Comparison of ENCODE assay signal across 18 mouse cellular contexts in the genomic region with DNA sequence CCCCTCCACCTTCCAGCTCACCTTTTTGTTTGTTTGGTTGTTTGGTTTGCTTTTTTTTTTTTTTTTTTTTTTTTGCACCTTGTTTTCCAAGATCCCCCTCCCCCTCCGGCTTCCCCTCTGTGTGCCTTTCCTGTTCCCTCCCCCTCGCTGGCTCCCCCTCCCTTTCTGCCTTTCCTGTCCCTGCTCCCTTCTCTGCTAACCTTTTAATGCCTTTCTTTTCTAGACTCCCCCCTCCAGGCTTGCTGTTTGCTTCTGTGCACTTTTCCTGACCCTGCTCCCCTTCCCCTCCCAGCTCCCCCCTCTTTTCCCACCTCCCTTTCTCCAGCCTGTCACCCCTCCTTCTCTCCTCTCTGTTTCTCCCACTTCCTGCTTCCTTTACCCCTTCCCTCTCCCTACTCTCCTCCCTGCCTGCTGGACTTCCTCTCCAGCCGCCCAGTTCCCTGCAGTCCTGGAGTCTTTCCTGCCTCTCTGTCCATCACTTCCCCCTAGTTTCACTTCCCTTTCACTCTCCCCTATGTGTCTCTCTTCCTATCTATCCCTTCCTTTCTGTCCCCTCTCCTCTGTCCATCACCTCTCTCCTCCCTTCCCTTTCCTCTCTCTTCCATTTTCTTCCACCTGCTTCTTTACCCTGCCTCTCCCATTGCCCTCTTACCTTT. TPM values are rescaled to one million over a fixed set of nuclear protein-coding genes. Genes with fewer than 3 reads are reported as not detected.
"Had no signal": no experiment of that assay in that cellular context is flagged by ENCODE, and none has a peak within 500 bp of the region (broad histone marks: within the 10 kb centered on the region; RNA-seq: fewer than 3 reads in every experiment).

No protein-coding gene starts in this region.

- H3K4me2 ChIP-seq: limb, embryonic 13.5 days; midbrain, embryonic 11.5 days; midbrain, embryonic 15.5 days had no signal

- H3K27ac ChIP-seq: kidney, postnatal 0 days; limb, embryonic 13.5 days; liver, embryonic 14.5 days; midbrain, embryonic 15.5 days had no signal

- H3K4me3 ChIP-seq: limb, embryonic 13.5 days; megakaryocyte, embryonic 14.5 days; midbrain, embryonic 15.5 days had no signal

- H3K9me3 ChIP-seq: limb, embryonic 13.5 days; midbrain, embryonic 15.5 days had no signal

- H3K4me1 ChIP-seq: limb, embryonic 13.5 days; megakaryocyte, embryonic 14.5 days; midbrain, embryonic 15.5 days had no signal

- H3K9ac ChIP-seq: limb, embryonic 13.5 days; liver, embryonic 14.5 days; midbrain, embryonic 15.5 days had no signal

- DNase-seq: kidney, adult 8-10 months; kidney, postnatal 36 days; layer of hippocampus, adult 9-11 months; left cerebral cortex, postnatal 4 days; lung, adult 2 months; thymus, postnatal 36 days had no signal

- H3K36me3 ChIP-seq: limb, embryonic 13.5 days; midbrain, embryonic 15.5 days had no signal

- ATAC-seq: intestine, postnatal 0 days; midbrain, embryonic 15.5 days had no signal

RNA-seq across cellular contexts. Expression of a gene that starts 2.1 kb away (rescaled TPM):
- total RNA-seq: layer of hippocampus, adult 18-20 months; left cerebral cortex, postnatal 4 days; liver, adult 2 months had no signal
- polyA plus RNA-seq: intestine, postnatal 0 days; kidney, postnatal 0 days; limb, embryonic 13.5 days; liver, adult 2 months; lung, adult 2 months; midbrain, embryonic 11.5 days; midbrain, embryonic 15.5 days; neural tube, embryonic 14.5 days; stomach, embryonic 14.5 days; thymus, postnatal 0 days had no signal
